Mouse (Mus musculus) ES-E14 (cell line): ENCODE results near the gene Nfib.

Source experiments
- CHD2 ChIP-seq: IDR thresholded peaks from 2 replicates; pipeline ENCODE4 v1.6.1; 2014; ENCODE audit warnings: mild to moderate bottlenecking, low read depth, low read length, inconsistent platforms
- ZNF384 ChIP-seq: IDR thresholded peaks from 2 replicates; pipeline ENCODE4 v1.6.1; 2012; ENCODE audit warnings: low read depth, low read length, inconsistent platforms

- TF ChIP-seq ZNF384 (no peak), CHD2 (no peak)
Observed at GRCm38 (mm10) chr4:82604501-82604900, 101.0 kb downstream of the Nfib start.
